Mouse (Mus musculus) ovary, postnatal 36 days (tissue): ENCODE data around the gene Slc25a22.

Experiments
- DNase-seq: peaks from one replicate; pipeline ENCODE4 v3.0.0; 2022; ENCODE audit warnings: low spot score, mixed read lengths

The Slc25a22 gene

GRCm38 (mm10) chr7:141437178-141438120 is at the start of gene Slc25a22:
Gene Slc25a22 (minus strand): TSS chr7:141437892.
- peak; percentile 84 for DNase-seq

DNA sequence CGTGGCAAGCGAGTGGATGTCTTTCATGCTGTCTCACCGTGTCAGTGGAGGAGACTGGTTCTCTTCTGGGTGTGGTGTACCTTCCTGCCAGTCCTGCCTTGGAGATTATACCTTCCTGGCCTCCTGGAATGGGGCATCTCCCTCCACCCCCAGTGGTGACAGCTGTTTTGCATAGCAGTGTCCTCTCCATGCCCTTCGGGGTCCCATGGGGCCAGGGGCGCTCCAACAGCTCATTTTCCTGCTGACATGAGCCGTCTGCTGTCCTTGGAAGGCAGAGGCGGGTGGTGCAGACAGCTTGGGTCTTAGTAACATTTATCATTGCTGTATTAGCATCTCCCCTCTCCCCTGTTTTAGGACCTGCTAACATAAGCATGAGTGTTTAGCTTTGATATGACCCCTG is 49.4 kb upstream of the Slc25a22 start:
- no peak for DNase-seq

GRCm38 (mm10) chr7:141486239-141486638 is 48.5 kb upstream of the Slc25a22 start:
- no peak for DNase-seq

DNA sequence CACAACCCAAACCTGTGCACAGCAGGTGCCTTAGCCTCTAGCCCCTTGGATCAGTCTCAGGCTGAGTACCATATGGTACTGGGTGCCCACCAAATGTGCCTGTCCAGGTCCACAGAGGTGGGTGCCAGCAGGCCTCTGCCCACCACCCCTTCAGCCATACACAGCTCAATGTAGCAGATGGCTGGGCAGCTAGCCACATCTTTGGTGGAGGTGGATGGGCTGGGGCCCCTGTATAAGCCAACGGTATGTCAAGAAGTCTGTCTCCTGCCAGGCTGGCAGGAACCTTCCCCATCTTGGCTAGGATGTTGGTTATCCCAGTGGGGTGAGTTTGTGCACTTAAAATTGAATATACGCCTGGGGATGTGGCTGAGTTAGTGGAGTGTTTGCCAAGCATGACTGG is 47.9 kb upstream of the Slc25a22 start:
- no peak for DNase-seq

- DNase-seq = no peak
Measured at GRCm38 (mm10) chr7:141485186-141485585, 47.5 kb upstream of the Slc25a22 start.

- DNase-seq = no peak
Measured at GRCm38 (mm10) chr7:141484186-141485120, 46.8 kb upstream of the Slc25a22 start.

DNA sequence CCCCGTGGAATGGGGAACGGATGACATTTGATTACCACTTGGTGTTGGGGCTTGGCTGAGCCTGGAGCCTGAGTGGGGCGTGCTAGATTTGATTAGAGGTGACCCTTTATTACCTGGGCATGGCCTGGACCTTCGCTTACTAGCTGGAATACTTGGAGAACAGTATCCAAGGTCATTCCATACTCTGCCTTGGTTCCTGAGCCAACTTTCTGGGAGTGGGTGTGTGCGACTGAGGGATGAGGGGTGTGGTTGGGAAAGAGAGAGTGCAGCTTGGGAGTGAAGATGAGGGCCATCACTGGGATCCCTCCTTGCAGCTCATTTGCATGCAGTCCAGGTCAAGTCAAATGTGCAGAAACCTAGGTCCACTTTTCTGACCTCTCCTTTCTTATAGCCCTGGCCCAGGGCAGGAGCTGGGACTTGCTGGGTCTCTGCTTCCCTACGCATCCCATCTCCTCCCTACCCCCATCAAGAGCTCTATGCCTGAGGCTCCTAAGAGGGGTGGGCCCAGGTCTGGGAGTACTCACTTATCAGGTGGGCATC is 45.5 kb upstream of the Slc25a22 start:
- DNase-seq = no peak

DNA sequence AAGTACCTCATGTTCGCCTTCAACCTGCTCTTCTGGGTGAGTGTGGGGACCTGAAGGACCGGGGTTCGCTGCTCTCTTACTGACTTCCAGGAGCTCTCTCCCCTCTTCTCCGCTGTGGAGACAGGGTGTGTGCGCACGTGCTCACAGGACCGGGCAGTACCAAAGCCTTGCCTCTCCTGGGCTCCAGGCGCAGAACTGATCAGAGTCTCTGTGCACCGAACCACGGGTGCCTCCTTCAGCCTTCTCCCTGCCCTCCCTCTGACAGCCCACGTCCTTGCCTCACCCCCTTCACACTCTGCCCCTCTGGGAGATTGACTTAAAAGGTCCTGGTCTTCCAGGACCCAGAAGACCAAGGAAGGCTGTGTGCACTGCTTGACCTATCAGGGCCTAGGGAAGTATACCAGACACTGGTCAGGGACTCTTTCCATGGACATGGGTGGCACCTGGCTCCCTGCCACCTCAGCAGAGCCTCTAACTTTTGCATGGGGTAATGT is 44.9 kb upstream of the Slc25a22 start:
- no peak for DNase-seq

- peak; percentile 55 for DNase-seq
Measured at GRCm38 (mm10) chr7:141481498-141482401, 44.1 kb upstream of the Slc25a22 start.

DNA sequence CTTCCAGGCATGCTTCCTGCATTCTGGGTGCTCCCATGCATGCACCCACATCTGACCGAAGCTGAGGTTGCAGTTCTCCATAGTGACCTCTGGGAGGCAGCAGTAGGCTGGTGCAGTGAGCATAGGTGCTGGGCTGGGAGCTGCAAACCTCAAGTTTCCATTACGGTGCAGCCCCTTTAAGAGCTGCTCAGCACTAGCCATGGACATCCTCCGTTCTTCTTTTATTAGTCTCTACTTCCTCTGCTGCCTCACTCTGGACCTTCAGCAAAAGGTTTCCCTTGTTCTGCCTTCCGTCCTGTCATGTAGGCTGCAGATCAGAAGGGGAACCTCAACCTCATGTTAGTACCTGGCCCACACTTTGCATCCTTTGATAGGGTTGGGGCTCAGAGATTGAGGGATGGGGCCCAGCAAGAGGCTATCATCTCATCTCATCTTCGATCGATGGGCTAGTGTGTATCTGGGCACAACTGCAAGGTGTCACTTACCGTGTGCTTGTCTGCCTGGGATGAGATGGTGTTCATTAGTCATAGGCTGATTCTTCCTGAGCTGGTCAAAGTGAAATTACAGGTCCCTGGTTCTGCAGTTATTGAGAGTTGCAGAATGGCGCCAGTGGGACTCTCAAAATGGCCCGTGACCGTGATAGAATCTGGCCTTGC is 43.3 kb upstream of the Slc25a22 start:
- DNase-seq = peak; percentile 53

DNA sequence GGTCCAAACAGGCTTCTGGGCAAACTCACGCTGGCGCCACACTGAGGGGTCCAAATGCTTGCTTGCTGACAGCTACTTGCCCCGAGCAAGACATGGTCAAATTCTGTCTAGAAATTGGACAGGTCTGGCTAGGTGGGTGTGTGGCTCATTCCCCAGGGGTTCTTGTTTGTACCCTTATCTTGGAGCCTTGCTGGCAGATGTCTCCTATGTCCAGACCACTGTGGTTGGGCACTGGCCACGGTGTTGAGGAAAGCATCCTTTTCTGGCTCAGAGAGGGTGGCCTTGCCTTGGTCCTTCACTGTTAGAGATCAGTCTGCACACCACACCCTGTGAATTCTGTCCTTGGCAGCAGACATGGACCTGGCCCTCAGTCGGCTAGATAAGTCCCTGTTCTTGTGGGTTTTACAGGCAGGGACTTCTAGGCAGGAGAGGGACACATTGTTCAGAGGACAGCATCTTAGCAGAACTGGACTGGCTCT is 40.6 kb upstream of the Slc25a22 start:
- DNase-seq = peak; percentile 36

- DNase-seq = peak; percentile 21
Measured at GRCm38 (mm10) chr7:141477578-141478269, 40.0 kb upstream of the Slc25a22 start.

- no peak for DNase-seq
Measured at GRCm38 (mm10) chr7:141476981-141477370, 39.3 kb upstream of the Slc25a22 start.

DNA sequence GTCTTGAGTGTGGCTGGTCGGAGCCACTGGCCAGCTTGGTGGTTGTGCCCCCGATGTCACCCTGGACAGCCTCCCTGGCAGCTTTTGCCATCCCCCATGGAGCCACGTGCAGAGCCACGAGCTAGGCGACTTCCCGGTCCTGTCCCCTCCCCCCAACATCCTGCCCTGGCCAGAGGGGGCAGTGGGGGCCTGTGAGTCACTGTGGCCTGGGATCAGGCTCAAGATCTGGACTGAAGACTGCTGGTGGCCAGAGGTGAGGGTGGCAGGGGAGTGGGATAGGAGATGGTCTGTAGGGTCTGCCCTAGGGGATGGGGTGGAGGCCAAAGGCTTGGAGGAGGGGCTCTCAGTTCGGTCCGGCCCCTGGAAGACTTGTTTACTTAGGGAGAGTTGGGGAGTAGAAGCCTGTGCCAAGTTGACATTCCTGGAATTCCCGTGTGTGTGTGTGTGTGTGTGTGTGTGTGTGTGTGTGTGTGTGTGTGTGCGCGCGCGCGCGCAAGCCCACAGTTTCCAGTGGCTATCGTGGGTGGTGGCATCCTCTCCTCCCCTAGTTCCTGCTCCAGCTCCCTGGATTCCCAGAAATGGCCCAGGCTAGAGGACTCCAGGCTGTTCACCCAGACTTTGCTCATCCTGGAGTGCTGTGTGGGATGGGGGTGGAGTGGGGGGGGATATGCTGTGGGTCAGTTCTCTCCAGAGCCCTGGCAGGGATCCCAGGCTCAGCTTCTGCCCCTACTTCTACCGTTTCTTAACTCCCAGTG is 38.7 kb upstream of the Slc25a22 start:
- DNase-seq = peak; percentile 82

- DNase-seq = peak; percentile 21
Measured at GRCm38 (mm10) chr7:141475805-141476158, 38.1 kb upstream of the Slc25a22 start.

- peak; percentile 85 for DNase-seq
Measured at GRCm38 (mm10) chr7:141475011-141475804, 37.5 kb upstream of the Slc25a22 start, which contains the start of the genes Polr2l and Tspan4. Gene Polr2l (minus strand): TSS chr7:141475132. Gene Tspan4 (plus strand): TSS chr7:141475240.

- no peak for DNase-seq
Measured at GRCm38 (mm10) chr7:141474160-141474559, 36.5 kb upstream of the Slc25a22 start.

- no peak for DNase-seq
Measured at GRCm38 (mm10) chr7:141472763-141473162, 35.1 kb upstream of the Slc25a22 start.
